Mouse (Mus musculus): ENCODE data around the gene Aspa. TPM values are rescaled to one million over a fixed set of nuclear protein-coding genes. Genes with fewer than 3 reads are reported as not detected.

Gene Aspa
- polyA plus RNA-seq, 2 experiments = 2.2 to 2.5 TPM

GRCm38 (mm10) chr11:73261385-73261784 is 68.0 kb downstream of the Aspa start:
- 55% methylated on average over 1 of the region's 1 CpGs for WGBS (ENCODE audit: insufficient replicate concordance)
- Histone ChIP-seq H3K4me1 (replicated peaks; ENCODE audit: control insufficient read depth in 2 of 2, insufficient read depth in 2 of 2, low read length in 1 of 2) (0 out of 4 replicates have a peak, but pooled peaks cover 0 to 2% of the 10 kb centered on the region in 2 experiments), H3K36me3 (replicated peaks; ENCODE audit: control insufficient read depth, insufficient read depth, low read depth) (no peaks in the 10 kb centered on the region), H3K9ac (replicated peaks) (no peak overlapping the region), H3K9me3 (ENCODE audit: control insufficient read depth, low read length) (no peaks in the 10 kb centered on the region), H3K4me2 (ENCODE audit: low read depth) (no peak overlapping the region), H3K27me3 (ENCODE audit: control insufficient read depth, insufficient read depth, low read length) (no peaks in the 10 kb centered on the region), H3K4me3 (ENCODE audit: insufficient read depth in 1 of 2, low read depth in 2 of 2, low read length in 2 of 2) (no peak overlapping the region), H3K27ac (no peak overlapping the region)
- ATAC-seq (ENCODE audit: insufficient read depth) (no peak), DNase-seq (ENCODE audit: low read depth in 3 of 3, low spot score in 3 of 3) (no peak)
- TF ChIP-seq EP300 (IDR thresholded peaks at IDR 0.05; ENCODE audit: low read depth) (no peak), CTCF (IDR thresholded peaks at IDR 0.05; ENCODE audit: low read depth) (no peak)

- no peak for TF ChIP-seq EP300 (IDR thresholded peaks at IDR 0.05; ENCODE audit: low read depth)
- no peak for TF ChIP-seq CTCF (IDR thresholded peaks at IDR 0.05; ENCODE audit: low read depth)
- H3K9ac ChIP-seq (replicated peaks) = no peak overlapping the region
- H3K27ac ChIP-seq = no peak overlapping the region
- H3K4me2 ChIP-seq (ENCODE audit: low read depth) = no peak overlapping the region
- no peak for DNase-seq (ENCODE audit: low read depth in 3 of 3, low spot score in 3 of 3)
- 52% methylated on average over 3 of the region's 3 CpGs for WGBS (ENCODE audit: insufficient replicate concordance)
- no peak for ATAC-seq (ENCODE audit: insufficient read depth)
- no peak overlapping the region for H3K4me3 ChIP-seq (ENCODE audit: insufficient read depth in 1 of 2, low read depth in 2 of 2, low read length in 2 of 2)
- H3K4me1 ChIP-seq (replicated peaks; ENCODE audit: control insufficient read depth in 2 of 2, insufficient read depth in 2 of 2, low read length in 1 of 2) = 0 out of 4 replicates have a peak, but pooled peaks cover 0 to 2% of the 10 kb centered on the region in 2 experiments
- H3K9me3 ChIP-seq (ENCODE audit: control insufficient read depth, low read length) = no peaks in the 10 kb centered on the region
- H3K27me3 ChIP-seq (ENCODE audit: control insufficient read depth, insufficient read depth, low read length) = no peaks in the 10 kb centered on the region
- H3K36me3 ChIP-seq (replicated peaks; ENCODE audit: control insufficient read depth, insufficient read depth, low read depth) = no peaks in the 10 kb centered on the region
Observed at GRCm38 (mm10) chr11:73260457-73260856, 68.9 kb downstream of the Aspa start.

- no peaks in the 10 kb centered on the region for H3K27me3 ChIP-seq (ENCODE audit: control insufficient read depth, insufficient read depth, low read length)
- no peak overlapping the region for H3K4me3 ChIP-seq (ENCODE audit: insufficient read depth in 1 of 2, low read depth in 2 of 2, low read length in 2 of 2)
- no peak overlapping the region for H3K27ac ChIP-seq
- ATAC-seq (ENCODE audit: insufficient read depth) = no peak
- H3K4me1 ChIP-seq (replicated peaks; ENCODE audit: control insufficient read depth in 2 of 2, insufficient read depth in 2 of 2, low read length in 1 of 2) = no peaks in the 10 kb centered on the region
- H3K9me3 ChIP-seq (ENCODE audit: control insufficient read depth, low read length) = no peaks in the 10 kb centered on the region
- H3K36me3 ChIP-seq (replicated peaks; ENCODE audit: control insufficient read depth, insufficient read depth, low read depth) = no peaks in the 10 kb centered on the region
- H3K4me2 ChIP-seq (ENCODE audit: low read depth) = no peak overlapping the region
- H3K9ac ChIP-seq (replicated peaks) = no peak overlapping the region
- DNase-seq (ENCODE audit: low read depth in 3 of 3, low spot score in 3 of 3) = no peak
- no peak for TF ChIP-seq EP300 (IDR thresholded peaks at IDR 0.05; ENCODE audit: low read depth)
- TF ChIP-seq CTCF (IDR thresholded peaks at IDR 0.05; ENCODE audit: low read depth) = no peak
Observed at GRCm38 (mm10) chr11:73258664-73259063, 70.7 kb downstream of the Aspa start.

GRCm38 (mm10) chr11:73257362-73257945 is 71.9 kb downstream of the Aspa start:
- H3K27ac ChIP-seq = no peak overlapping the region
- H3K9ac ChIP-seq (replicated peaks) = no peak overlapping the region
- DNase-seq (ENCODE audit: low read depth in 3 of 3, low spot score in 3 of 3) = no peak
- H3K36me3 ChIP-seq (replicated peaks; ENCODE audit: control insufficient read depth, insufficient read depth, low read depth) = no peaks in the 10 kb centered on the region
- no peaks in the 10 kb centered on the region for H3K27me3 ChIP-seq (ENCODE audit: control insufficient read depth, insufficient read depth, low read length)
- 56% methylated on average over 4 of the region's 4 CpGs for WGBS (ENCODE audit: insufficient replicate concordance)
- H3K9me3 ChIP-seq (ENCODE audit: control insufficient read depth, low read length) = no peaks in the 10 kb centered on the region
- H3K4me3 ChIP-seq (ENCODE audit: insufficient read depth in 1 of 2, low read depth in 2 of 2, low read length in 2 of 2) = no peak overlapping the region
- no peak for ATAC-seq (ENCODE audit: insufficient read depth)
- no peaks in the 10 kb centered on the region for H3K4me1 ChIP-seq (replicated peaks; ENCODE audit: control insufficient read depth in 2 of 2, insufficient read depth in 2 of 2, low read length in 1 of 2)
- no peak overlapping the region for H3K4me2 ChIP-seq (ENCODE audit: low read depth)
- no peak for TF ChIP-seq CTCF (IDR thresholded peaks at IDR 0.05; ENCODE audit: low read depth)
- TF ChIP-seq EP300 (IDR thresholded peaks at IDR 0.05; ENCODE audit: low read depth) = no peak

Other genes starting within 250 kb of the Aspa start
- gene Itgae, start 239.0 kb downstream of the Aspa start, polyA plus RNA-seq (2012; rRNA removed) = 0.02 and 0.03 TPM in 2 replicates
- gene Itgae, start 239.0 kb downstream of the Aspa start, polyA plus RNA-seq (2014; fragmentation: Nextera tagmentation; extraction: Ambion mirVana) = 0.03 and 0.06 TPM in 2 replicates
- 4.5 and 5.7 TPM in 2 replicates for gene Haspin, start 191.3 kb downstream of the Aspa start, polyA plus RNA-seq (2012; rRNA removed)
- 10.5 and 12.6 TPM in 2 replicates for gene Haspin, start 191.3 kb downstream of the Aspa start, polyA plus RNA-seq (2014; fragmentation: Nextera tagmentation; extraction: Ambion mirVana)
- 0.05 and 0.08 TPM in 2 replicates for gene P2rx5, start 169.2 kb downstream of the Aspa start, polyA plus RNA-seq (2012; rRNA removed)
- gene P2rx5, start 169.2 kb downstream of the Aspa start, polyA plus RNA-seq (2014; fragmentation: Nextera tagmentation; extraction: Ambion mirVana) = 0.15 and 0.16 TPM in 2 replicates
- gene Emc6, start 152.6 kb downstream of the Aspa start, polyA plus RNA-seq (2012; rRNA removed) = 38.3 and 40.1 TPM in 2 replicates
- gene Emc6, start 152.6 kb downstream of the Aspa start, polyA plus RNA-seq (2014; fragmentation: Nextera tagmentation; extraction: Ambion mirVana) = 80.3 and 83.7 TPM in 2 replicates
- 10.8 and 11.6 TPM in 2 replicates for gene Tax1bp3, start 152.5 kb downstream of the Aspa start, polyA plus RNA-seq (2012; rRNA removed)
- 25.8 and 26.7 TPM in 2 replicates for gene Tax1bp3, start 152.5 kb downstream of the Aspa start, polyA plus RNA-seq (2014; fragmentation: Nextera tagmentation; extraction: Ambion mirVana)
- 4.5 and 5.3 TPM in 2 replicates for gene Ctns, start 130.6 kb downstream of the Aspa start, polyA plus RNA-seq (2012; rRNA removed)
- gene Ctns, start 130.6 kb downstream of the Aspa start, polyA plus RNA-seq (2014; fragmentation: Nextera tagmentation; extraction: Ambion mirVana) = 4.8 and 6.8 TPM in 2 replicates
- 1.6 and 2.0 TPM in 2 replicates for gene Shpk, start 130.1 kb downstream of the Aspa start, polyA plus RNA-seq (2012; rRNA removed)
- 1.5 and 2.4 TPM in 2 replicates for gene Shpk, start 130.1 kb downstream of the Aspa start, polyA plus RNA-seq (2014; fragmentation: Nextera tagmentation; extraction: Ambion mirVana)
- 0.03 TPM in 1 of 2 replicates, not detected in the other for gene Trpv1, start 95.3 kb downstream of the Aspa start, polyA plus RNA-seq (2012; rRNA removed)
- not detected in 2 replicates for gene Trpv1, start 95.3 kb downstream of the Aspa start, polyA plus RNA-seq (2014; fragmentation: Nextera tagmentation; extraction: Ambion mirVana)
- gene Trpv3, start 62.2 kb downstream of the Aspa start, polyA plus RNA-seq (2012; rRNA removed) = 0.01 TPM in 2 replicates
- 0.03 TPM in 1 of 2 replicates, not detected in the other for gene Trpv3, start 62.2 kb downstream of the Aspa start, polyA plus RNA-seq (2014; fragmentation: Nextera tagmentation; extraction: Ambion mirVana)
- 0.12 TPM in 2 replicates for gene Gm49340, start 145 bp upstream of the Aspa start, polyA plus RNA-seq (2012; rRNA removed)
- not detected in 2 replicates for gene Gm49340, start 145 bp upstream of the Aspa start, polyA plus RNA-seq (2014; fragmentation: Nextera tagmentation; extraction: Ambion mirVana)
- 1.3 and 2.0 TPM in 2 replicates for gene Spata22, start 145 bp upstream of the Aspa start, polyA plus RNA-seq (2012; rRNA removed)
- 0.64 and 1.0 TPM in 2 replicates for gene Spata22, start 145 bp upstream of the Aspa start, polyA plus RNA-seq (2014; fragmentation: Nextera tagmentation; extraction: Ambion mirVana)
- gene Olfr20, start 21.2 kb upstream of the Aspa start, polyA plus RNA-seq (2012; rRNA removed) = 0.31 and 0.47 TPM in 2 replicates
- 0.05 TPM in 1 of 2 replicates, not detected in the other for gene Olfr20, start 21.2 kb upstream of the Aspa start, polyA plus RNA-seq (2014; fragmentation: Nextera tagmentation; extraction: Ambion mirVana)
- not detected in 2 replicates for gene Olfr376, start 41.6 kb upstream of the Aspa start, polyA plus RNA-seq (2012; rRNA removed)
- not detected in 2 replicates for gene Olfr376, start 41.6 kb upstream of the Aspa start, polyA plus RNA-seq (2014; fragmentation: Nextera tagmentation; extraction: Ambion mirVana)
- gene Olfr1, start 70.0 kb upstream of the Aspa start, polyA plus RNA-seq (2012; rRNA removed) = not detected in 2 replicates
- gene Olfr1, start 70.0 kb upstream of the Aspa start, polyA plus RNA-seq (2014; fragmentation: Nextera tagmentation; extraction: Ambion mirVana) = not detected in 2 replicates
- not detected in 2 replicates for gene Olfr378, start 98.9 kb upstream of the Aspa start, polyA plus RNA-seq (2012; rRNA removed)
- gene Olfr378, start 98.9 kb upstream of the Aspa start, polyA plus RNA-seq (2014; fragmentation: Nextera tagmentation; extraction: Ambion mirVana) = not detected in 2 replicates
- gene Olfr380, start 127.9 kb upstream of the Aspa start, polyA plus RNA-seq (2012; rRNA removed) = not detected in 2 replicates
- not detected in 2 replicates for gene Olfr380, start 127.9 kb upstream of the Aspa start, polyA plus RNA-seq (2014; fragmentation: Nextera tagmentation; extraction: Ambion mirVana)
- not detected in 2 replicates for gene Olfr381, start 162.0 kb upstream of the Aspa start, polyA plus RNA-seq (2012; rRNA removed)
- not detected in 2 replicates for gene Olfr381, start 162.0 kb upstream of the Aspa start, polyA plus RNA-seq (2014; fragmentation: Nextera tagmentation; extraction: Ambion mirVana)
- gene Olfr382, start 187.6 kb upstream of the Aspa start, polyA plus RNA-seq (2012; rRNA removed) = not detected in 2 replicates
- gene Olfr382, start 187.6 kb upstream of the Aspa start, polyA plus RNA-seq (2014; fragmentation: Nextera tagmentation; extraction: Ambion mirVana) = not detected in 2 replicates